Mouse (Mus musculus): ENCODE data around the gene Trmo.

The Trmo gene

DNA sequence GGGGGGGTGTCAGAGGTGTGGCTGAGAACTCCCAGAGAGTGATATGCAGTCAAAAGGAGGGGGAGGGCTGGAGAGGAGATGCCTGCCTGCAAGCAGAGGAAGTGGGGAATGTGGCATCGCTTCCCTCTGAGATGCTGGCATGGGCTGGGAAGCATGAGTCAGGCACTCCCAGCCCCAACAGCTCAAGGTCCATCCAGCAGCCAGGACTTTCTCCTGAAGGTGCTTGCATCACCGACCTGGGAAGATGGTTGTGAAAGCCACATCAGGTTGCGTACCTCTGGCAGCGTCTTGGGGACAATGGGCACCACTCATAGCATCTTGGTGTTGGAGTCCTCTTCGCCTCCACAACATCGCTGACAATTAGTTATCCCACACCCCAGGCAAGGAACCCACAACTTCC lies 18.8 kb downstream of the Trmo start:
- DNase-seq, result no peak

DNA sequence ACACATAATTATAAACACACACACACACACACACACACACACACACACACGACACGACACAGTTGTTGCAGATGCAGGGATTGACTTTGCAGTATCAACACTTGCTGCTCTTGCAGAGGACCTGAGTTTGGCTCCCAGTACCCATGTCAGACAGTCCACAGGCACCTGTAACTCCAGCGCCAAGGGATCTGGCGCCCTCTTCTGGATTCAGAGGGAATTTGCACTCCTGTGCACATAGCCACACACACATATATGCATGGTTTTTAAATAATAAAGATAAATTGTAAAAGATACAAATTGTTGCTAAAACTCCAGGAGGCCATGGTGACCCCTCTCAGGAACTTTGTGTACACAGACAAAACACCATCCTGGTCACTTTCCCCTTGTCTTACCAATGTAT lies 20.2 kb downstream of the Trmo start:
- no peak for DNase-seq

DNA sequence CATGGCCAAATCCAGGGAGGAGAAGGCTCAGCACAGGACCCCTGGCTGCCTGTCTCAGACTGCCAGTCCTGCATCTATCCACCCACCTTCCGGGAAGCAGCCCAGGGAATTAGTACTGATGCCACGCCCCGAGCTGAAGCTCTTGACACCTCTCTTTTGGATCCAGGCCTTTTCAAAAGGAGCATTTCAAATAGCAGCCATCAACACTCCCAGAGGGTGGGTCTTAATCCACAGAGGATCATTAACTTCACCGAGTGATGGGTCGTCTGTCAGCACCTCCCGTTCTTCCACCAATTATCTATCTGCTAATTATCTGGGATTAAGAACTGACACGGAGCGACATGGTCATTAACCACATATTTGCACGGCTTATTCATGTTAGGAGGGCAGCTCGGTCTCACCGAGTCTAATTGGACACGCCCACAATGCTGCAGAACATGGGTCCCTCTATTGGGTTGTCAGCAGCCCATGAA lies 21.7 kb downstream of the Trmo start:
- DNase-seq, result no peak

DNA sequence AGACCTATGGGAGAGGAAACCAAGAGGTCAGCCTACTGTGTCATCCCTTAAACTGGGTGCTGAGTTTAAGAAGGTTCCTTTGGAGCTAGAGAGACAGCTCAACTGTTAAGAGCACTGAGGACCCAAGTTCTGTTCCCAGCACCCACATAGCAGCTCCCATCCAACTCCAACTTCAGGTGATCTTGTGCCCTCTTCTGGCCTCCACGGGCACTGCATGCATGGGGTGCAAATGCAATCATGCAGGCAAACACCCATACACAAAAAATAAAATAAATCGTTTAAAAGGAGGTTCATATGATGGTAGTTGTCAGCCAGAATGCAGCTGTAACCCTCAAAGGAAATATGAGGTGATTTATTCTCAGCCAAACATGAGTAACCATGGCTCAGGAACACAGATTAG lies 24.9 kb downstream of the Trmo start:
- no peak for DNase-seq

DNA sequence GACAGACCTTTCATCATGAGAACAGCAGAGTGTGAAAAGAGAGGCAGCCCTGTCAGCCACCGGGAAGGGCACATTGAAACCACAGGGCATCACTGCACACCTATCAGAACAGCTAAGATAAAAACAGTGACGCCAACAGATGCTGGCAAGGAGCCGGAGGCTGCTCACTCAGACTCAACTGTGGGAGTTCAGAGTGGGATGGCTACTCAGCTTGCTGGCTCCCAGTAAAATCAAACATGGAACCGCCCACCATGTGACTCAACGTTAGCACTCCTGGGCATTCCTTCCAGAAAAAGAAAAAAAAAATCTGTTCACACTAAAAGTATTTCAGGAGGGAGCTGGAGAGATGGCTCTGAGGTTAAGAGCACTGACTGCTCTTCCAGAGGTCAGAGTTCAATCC lies 28.0 kb downstream of the Trmo start:
- DNase-seq, result no peak

DNA sequence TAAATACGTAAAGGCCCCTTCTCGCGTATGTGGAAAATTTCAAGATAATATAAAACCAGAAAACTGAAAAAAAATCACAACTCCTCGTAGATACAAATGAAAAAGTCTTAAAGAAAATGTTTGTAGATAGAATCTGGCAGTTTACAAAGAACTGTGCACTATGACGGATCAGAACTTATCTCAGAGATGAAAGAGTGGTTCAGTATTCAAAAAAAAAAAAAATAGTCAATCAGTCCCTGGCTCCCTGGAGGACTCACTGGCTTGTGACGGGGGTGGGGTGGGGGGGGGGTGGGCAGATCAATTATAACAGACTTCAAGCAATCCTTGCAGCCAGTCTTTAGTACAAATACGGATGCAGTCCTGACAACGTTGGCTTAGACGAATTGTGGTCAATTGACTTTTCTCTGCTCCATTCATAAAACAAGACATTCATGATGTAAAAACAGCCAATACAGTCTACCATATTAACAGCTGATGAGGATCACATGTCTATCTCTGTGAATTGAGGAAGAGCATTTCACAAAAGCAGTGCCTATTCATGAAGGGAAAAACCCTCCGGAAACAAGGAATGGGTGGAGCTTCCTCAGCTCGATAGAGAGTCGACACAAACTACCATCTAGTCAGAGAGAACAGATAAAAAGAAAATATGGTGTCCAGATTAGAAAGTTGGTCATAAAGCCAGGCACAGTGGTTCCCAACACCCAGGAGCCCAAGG lies 29.5 kb downstream of the Trmo start:
- DNase-seq, result no peak

DNA sequence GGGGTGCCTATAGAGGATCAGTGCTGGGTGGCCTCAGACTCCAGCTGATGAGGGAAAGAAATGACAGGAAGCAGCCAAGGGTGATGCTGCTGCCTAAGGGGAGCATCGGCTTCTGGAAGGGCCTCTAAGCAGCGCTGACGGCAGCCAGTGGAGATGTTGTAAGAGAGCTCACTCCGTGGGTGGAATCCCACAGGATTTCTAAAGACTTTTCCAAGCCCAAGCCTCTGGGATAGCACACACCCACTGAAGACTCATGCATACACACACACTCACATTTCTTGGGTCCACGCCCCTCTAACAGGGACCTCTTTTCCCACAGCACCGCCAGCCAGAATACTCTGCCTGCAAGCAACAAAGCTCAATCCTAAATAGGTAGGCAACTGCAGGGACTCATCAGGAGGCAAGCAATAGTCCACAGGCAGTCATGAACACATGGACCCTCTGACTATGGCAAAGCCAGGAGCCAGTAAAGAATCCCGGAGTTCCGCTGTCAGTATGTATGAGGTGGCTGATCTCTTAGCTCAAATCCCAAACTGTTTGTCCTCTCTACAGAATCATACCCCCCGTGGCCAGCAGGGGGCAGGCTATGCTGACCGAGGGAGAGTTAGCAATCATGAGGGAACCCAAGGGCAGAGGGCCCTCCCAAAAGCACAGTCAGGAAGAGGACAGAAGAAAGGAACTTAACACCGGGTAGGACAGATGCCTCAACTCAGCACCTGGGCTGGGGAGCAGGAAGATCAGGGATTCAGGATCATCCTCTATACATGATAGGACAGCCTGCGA lies 32.7 kb downstream of the Trmo start:
- DNase-seq, result peak; percentile 53

DNA sequence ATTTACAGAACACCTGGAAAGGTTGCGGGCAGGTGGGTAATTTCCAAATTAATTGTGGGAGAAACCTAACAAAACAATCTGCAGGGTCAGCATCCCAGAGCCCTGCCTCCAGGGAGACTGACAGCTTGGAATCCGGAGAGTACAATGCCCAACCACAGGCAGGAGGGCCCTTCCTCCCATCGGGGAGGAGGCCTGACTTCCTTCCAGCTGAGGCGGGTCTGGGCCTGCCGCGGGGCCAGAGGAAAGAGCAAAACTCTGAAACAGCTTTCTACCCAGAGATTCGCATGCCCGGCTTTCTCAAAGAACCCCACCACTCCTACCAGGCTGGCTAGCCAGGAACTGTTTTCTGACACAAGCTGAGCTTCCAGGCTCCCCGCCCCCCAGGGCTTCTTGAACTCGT lies 36.2 kb downstream of the Trmo start:
- no peak for DNase-seq

DNA sequence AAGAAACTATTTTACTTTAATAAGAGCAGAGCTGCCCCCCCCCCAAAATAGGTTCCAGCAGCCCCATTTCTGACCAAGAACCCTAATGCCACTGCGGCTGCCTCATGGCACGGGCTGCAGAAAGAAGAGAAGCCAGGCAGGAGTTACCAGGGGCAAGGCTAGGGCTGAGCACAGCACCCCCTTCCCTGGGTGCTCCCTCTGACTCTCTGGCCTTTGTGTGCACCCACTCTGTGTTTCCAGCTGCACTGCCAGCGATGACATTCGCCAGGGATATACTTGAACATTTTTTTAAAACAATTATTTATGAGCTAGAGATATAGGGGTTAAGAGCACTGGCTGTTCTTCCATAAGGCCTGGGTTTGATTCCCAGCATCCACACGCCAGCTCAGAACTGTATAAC lies 39.7 kb downstream of the Trmo start:
- no peak for DNase-seq

DNA sequence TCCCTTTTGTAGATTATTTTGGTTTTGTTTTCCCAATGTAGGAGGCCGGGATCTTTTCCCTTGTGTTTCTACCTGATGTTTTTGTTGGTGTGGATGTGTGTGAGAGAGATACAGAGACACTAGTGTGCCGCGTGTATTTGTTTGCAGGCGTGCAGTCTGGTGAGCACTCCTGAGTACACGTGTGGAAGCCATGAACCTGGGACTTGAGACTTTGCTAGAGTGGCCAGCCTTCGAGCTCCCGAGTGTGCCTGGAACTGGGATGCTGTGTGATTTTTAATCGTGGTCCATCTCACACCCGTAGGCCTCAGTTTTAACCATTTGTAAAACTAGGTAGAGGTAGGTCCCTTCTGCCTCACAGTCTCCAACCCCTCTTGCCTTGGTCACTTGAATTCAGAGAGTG lies 40.3 kb downstream of the Trmo start:
- no peak for DNase-seq

DNA sequence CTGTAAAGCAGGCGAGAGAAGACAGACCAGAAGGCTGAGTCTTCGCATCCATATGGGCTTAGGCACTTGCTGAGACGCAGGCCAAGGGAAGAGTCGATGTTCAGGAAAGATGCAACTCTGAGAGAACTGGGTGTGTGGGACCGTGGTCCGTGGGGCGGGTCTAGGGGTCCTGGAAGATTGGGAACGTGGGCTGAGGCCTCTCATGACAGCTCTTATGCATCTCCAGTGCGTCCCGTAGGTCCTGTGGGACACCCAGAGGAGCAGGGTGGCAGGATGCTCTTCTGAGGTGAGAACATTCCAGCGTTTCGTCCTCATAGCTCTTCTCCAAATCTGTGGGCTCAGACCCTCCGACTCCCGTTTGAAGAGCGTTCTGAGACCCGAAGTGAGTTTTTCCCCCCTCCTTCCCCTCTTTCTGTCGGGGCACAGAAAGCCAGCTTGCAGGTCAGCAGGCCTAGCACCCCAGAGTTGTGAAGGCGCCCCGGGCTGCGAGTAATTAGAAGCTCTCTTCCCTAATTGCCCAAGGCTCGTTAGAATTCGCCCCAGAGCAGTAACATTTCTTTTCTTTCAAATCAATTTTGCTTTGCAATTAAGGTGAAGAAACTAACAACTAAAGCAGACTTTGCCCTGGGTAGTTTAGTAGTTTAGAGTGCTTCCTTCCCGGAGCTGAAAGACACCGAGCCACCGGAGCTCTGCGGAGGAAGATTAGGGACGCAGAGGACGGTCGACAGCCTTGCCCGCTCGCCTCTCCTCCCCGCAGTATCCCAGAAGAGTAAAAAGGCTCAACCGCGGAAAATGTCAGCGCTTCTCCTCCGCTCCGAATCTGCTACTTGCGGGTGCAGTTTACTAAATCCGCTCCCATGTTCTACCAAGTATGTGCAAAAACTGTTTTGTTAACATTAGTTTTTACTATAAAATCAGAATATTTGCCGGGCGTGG lies 41.4 kb downstream of the Trmo start:
- DNase-seq, result no peak

DNA sequence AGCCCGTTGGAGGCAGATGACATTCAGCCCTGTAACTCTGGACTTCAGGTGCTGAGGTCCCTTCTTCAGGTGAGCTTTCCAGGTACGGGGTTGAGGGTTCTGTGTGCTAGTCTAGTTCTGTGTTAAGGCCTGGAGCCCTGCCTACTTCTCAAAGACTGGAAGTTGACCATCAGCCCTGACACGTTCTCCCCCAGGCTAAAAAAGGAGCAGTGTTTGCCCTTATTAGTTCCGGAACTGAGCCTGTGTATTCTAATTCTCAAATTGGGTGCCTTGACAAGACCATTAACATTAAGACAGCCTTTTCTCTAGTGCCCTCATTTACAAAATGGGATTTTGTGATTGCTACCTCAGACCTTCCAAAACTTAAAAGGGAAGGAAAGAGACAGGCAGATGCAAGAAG lies 42.1 kb downstream of the Trmo start:
- DNase-seq, result no peak

DNA sequence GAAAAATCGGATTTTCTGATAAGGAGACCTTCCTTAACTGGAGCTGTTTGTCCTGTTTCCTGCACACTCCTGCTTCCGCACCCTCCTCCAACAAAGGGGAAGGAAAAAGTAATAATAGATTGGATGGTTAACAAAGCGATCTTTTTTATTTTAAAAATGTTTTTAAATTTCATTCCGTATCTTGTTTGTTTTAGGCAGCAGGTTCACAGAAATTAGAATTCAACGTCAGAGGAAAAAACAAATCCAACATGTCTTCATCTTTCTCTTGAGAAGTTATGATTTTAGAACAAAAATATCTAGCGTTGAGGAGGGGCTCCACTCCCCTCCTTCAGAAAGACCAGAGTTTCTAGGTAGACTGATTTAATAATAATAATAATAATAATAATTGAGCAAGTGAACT lies 43.0 kb downstream of the Trmo start:
- no peak for DNase-seq

DNA sequence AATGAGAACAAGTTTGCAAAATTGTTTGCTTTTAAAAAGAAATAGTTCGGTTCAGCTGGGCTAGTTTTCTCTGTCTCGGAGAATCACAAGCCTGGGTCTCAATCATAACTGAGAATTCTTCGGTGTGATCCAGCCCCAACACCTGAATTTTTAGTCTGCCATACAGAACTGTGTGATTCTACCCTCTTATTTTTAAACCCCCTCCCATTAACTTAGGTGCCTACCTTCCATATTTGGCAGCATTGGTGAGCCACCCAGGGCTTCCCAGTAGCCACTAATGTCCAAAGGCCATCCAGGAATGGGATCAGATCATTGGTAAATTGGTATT lies 43.5 kb downstream of the Trmo start:
- no peak for DNase-seq

DNA sequence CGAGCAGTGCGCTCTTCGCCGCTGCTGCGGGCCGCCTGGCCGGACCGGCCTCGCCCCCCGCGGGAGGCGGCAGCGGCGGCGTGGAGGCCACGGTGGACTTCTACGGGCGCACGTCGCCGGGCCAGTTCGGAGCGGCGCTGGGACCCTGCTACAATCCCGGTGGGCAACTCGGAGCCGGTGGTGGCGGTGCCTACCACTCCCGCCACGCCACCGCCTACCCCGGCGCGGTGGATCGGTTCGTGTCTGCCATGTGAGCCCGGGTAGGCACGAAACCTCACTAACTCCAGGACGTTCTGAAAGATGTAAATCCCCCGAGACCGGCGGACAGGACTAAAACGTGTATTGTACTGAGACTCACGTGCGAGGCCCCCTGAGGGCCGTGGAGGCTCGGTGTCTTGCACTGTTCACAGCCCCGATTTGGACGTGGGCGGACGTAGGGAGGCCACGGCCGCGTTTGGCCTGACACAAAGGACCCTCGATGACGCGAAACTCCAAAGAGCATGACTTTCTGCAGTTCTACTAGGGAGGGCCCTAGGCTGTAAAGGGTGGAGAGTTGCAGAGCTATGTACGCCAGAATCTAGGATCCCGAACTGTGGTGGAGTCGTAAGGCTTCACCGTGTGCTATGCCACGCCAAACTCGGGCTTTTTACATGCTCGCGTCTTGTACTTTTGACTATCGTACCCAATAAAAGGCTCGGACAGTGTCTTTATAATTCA lies 44.0 kb downstream of the Trmo start:
- no peak for DNase-seq

DNA sequence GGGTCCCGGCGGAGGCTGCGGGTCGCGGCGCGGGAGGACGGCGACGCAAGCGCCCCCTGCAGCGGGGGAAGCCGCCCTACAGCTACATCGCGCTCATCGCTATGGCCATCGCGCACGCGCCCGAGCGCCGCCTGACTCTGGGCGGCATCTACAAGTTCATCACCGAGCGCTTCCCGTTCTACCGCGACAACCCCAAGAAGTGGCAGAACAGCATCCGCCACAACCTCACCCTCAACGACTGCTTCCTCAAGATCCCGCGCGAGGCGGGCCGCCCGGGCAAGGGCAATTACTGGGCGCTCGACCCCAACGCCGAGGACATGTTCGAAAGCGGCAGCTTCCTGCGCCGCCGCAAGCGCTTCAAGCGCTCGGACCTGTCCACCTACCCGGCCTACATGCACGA lies 44.9 kb downstream of the Trmo start:
- no peak for DNase-seq

DNA sequence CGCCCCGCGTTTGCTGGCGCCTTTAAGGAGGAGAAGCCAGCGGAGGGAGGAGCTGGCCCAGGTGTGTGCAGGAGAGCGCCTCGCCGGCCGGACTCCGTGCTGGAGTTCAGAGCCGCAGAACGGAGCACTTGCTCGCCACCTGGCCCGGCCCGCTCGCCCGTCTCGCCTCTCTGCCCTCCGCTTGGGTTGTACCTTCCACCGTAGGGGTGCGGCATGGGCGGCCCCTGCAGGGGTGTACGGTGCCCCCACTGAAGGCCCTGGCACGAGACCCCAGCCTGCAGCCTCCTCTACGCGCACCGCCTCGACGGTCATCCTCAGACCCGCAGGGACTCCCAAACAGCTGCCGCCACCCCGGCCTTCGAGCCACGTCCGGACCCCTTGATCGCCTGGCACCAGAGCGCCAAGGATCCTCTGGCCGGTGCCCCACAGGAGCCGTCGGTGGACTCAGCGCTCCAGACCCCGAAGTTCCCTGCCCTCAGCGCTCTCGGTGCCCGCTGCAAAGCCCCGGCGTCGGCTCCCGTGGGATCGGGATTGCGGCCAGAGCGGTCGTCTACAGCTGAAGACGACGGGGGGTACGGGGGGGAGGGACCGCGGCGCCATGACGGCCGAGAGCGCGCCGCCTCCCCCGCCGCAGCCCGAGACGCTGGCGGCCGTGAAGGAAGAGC lies 45.5 kb downstream of the Trmo start, which contains the start of gene Foxe1:
Foxe1 (plus strand) TSS at position 14 of the 665 bp plus-strand sequence.
- DNase-seq, result no peak

DNA sequence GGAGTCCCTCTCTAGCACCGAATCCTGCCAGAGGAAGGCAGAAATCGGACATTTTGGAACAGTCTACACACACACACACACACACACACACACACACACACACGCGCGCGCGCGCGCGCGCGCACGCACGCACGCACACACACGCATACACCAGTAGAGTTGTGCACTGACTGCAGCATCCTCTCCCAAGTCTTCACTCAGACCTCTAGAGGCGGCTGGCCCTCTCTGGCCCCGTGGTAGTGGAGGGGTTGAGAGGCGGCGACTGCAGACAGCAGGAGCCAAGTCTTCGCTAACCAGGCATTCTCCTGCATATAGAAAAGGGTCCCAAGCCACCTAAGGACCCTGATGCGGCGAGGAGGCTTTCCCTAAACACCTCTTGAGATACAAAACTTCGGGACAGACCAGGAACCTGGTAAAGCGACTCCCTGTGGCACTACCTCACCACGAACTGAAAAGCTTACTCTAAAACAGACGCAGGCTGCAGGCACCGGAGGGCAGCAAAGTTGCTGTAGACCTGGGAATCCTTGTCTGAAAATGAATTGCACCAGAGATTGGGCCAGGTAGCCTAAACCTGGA lies 46.4 kb downstream of the Trmo start:
- peak; percentile 18 for DNase-seq

DNA sequence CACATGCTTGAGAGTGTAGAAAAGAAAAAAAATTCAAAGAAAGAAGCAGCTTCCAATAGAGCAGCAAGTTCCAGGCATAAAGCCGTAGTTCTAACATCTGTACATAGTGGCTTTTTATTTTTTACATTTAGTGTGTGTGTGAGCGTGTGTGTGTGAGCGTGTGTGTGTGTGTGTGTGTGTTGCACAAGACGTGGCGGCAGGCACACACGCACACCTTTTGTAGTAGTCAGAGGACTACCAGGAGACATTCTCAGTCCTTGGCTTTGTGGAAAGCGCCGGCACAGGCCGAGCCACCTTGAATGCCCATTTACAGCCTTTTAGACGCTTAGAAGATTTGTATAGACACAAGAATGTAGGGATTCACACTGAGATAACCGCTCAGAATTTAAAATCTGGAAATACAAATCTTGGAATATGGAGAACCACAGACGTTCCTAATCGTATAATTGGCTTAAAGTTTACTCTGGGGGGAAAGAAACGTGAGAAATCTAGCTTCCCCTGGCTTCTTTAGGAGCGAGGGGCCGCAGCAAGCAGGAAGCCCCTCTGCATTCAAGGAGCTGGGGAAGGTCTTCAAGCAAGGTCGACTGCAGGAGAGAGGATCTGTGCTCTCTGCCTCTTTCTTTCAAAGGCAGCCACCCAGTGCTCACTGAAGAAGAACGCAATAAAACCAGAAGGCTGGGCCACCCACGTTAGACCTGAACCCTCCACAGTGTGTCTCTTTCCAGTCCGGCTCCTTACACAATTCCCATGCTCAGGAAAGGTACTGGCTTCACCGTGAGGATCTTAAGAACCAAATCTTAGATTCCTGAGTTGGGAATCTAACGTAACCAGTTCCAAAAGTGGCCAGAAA lies 47.2 kb downstream of the Trmo start:
- no peak for DNase-seq

DNA sequence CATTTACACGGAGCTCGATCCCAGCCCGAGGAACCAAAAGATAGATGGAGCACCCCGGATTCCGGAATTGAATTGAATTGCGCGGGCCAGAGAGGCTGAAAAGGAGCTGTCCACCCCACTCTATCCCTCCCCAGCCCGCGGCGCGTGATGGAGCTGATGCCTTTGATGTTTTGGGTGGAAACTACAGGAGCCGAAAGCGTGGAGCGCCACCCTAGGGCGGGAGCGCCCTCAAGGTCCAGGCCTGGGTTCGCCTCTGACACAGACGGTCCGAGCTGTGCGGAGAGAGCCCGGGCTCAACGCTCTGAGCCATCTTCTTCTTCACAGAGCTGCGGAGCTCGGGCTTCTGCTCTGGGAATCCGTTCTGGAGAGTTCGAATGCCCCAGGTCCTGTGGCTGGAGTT lies 49.7 kb downstream of the Trmo start:
- peak; percentile 22 for DNase-seq

DNA sequence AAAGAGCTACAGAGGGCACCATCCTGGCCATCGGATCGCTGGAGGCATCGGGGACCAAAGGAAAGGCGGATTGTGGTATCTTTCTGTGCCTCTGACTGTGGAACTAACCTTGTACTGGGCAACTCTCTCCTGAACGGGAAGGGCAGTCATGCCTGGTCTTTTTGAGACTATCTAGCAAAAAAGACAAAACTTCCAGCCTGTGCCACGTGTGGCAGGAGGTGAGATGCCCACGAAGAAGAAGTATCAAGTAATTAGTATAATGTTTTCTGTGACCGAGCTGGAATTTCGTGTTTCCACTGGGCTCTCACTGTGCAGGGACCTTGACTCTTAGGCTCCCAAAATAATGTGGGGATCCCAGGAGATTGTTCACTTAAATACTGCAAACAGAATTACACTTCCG lies 50.2 kb downstream of the Trmo start:
- DNase-seq, result no peak

Data from cerebellum, adult 9-10 months (tissue).